ENCODE assay signal across 26 mouse cellular contexts in the genomic region with DNA sequence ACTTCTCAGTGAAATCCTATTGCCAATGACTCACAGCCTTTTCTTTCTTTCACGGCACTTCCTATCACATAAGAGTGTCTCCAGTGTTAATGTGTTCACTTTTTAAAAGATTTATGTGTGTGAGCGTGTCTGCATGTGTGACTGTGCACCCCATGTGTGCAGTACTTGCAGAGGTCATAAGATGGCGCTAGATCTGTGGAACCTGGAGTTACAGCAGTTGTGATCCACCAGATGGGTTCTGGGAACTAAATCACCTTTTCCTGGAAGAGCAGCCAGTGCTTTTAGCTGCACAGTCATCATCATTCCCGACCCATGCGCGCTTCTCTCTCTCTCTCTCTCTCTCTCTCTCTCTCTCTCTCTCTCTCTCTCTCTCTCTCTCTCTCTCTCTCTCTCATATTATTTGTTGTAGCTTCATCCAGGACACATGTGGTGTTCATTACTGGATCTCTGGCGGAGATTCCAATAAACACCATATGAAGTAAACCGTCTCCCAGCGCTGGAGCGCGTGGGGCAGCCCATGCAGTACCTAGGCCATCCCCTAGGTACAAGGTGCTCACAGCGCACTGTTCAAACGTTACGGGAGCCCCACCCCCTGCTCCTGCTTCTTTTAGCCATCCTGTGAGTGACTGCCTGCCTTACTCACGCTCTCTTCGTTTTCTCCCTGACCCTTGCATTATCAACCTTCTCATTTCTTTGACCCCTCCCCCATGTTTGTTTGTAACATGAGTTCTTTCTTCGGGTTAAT. TPM values are rescaled to one million over a fixed set of nuclear protein-coding genes. Genes with fewer than 3 reads are reported as not detected.
DNase-seq lines count a peak whose midpoint lies in the region; ATAC-seq and TF ChIP-seq lines count a peak whose summit lies in the region.
"Had no signal": no experiment of that assay in that cellular context is flagged by ENCODE, and none has a peak within 500 bp of the region (broad histone marks: within the 10 kb centered on the region; RNA-seq: fewer than 3 reads in every experiment).

No protein-coding gene starts in this region.

- in situ Hi-C loops in ES-E14 (cut with MboI; ENCODE audit: low sequenced_read_pairs in 2 of 2, unreplicated experiment in 2 of 2), result loop anchor here (10.0 to 25.0 kb wide), 2 partner anchors 285 to 293 kb away; a partner anchor contains a TSS

- H3K27me3 ChIP-seq in embryonic facial prominence, embryonic 11.5 days (ENCODE audit: control insufficient read depth, insufficient read depth, low read length), result no peaks in the 10 kb centered on the region
- H3K27me3 ChIP-seq in embryonic facial prominence, embryonic 10.5 days (replicated peaks; ENCODE audit: low read depth, poor library complexity, severe bottlenecking), result no peaks in the 10 kb centered on the region
- H3K27me3 ChIP-seq: CH12.LX; embryonic facial prominence, embryonic 13.5 days; embryonic facial prominence, embryonic 15.5 days; forebrain, embryonic 12.5 days had no signal

- peak; percentile 19 for DNase-seq in embryonic facial prominence, embryonic 11.5 days (ENCODE audit: low spot score)
- no peak for DNase-seq in embryonic facial prominence, embryonic 10.5 days (ENCODE audit: low spot score)
- DNase-seq in ES-E14 (ENCODE audit: low read depth, low spot score) (peak; percentile 31), ZHBTc4 (ENCODE audit: low read depth, low spot score) (peak; percentile 87)
- no peak for DNase-seq in adrenal gland, adult 2 months
- no peak for DNase-seq in embryo, embryonic 10.5 days (ENCODE audit: low spot score)
- DNase-seq: adrenal gland, adult 8-10 months; adrenal gland, postnatal 14 days; adrenal gland, postnatal 36 days; B cell, adult 2 months; cerebellum, adult 11-12 months; cerebellum, adult 2 months; cerebellum, adult 9-10 months; cerebellum, postnatal 10 days; cerebellum, postnatal 25 days; embryo, embryonic 11 days had no signal

- no peak for ATAC-seq in embryonic facial prominence, embryonic 11.5 days (replicated peaks; ENCODE audit: insufficient number of reproducible peaks, low FRiP score, low TSS enrichment, low read depth)
- ATAC-seq: CD4-positive, CD25-positive, alpha-beta regulatory T cell, adult 4 months; forebrain, embryonic 14.5 days; forebrain, embryonic 16.5 days had no signal

- no peak overlapping the region for H3K9ac ChIP-seq in embryonic facial prominence, embryonic 11.5 days (replicated peaks; ENCODE audit: low read length)
- H3K9ac ChIP-seq in ES-E14 (ENCODE audit: insufficient read depth, low read depth, low read length, poor library complexity, severe bottlenecking), result no peak overlapping the region
- H3K9ac ChIP-seq: embryonic facial prominence, embryonic 13.5 days; embryonic facial prominence, embryonic 15.5 days; forebrain, embryonic 12.5 days had no signal

- H3K4me2 ChIP-seq in embryonic facial prominence, embryonic 11.5 days (ENCODE audit: low read depth, low read length), result no peak overlapping the region
- H3K4me2 ChIP-seq: embryonic facial prominence, embryonic 13.5 days; embryonic facial prominence, embryonic 15.5 days; forebrain, embryonic 12.5 days had no signal

- H3K9me3 ChIP-seq in embryonic facial prominence, embryonic 11.5 days (replicated peaks; ENCODE audit: control insufficient read depth, low read length), result no peaks in the 10 kb centered on the region
- peaks cover 4% of the 10 kb centered on the region; the same call in 1 of the 2 replicates for H3K9me3 ChIP-seq in embryonic facial prominence, embryonic 10.5 days
- H3K9me3 ChIP-seq in ES-E14 (ENCODE audit: control insufficient read depth, insufficient read depth, low read depth, low read length), result no peaks in the 10 kb centered on the region
- H3K9me3 ChIP-seq: embryonic facial prominence, embryonic 13.5 days; embryonic facial prominence, embryonic 15.5 days; forebrain, embryonic 12.5 days had no signal

- WGBS in embryonic facial prominence, embryonic 11.5 days, result 87% methylated on average over 17 of the region's 17 CpGs
- 89% methylated on average over 17 of the region's 17 CpGs for WGBS in embryonic facial prominence, embryonic 10.5 days

- no peak overlapping the region for H3K4me3 ChIP-seq in embryonic facial prominence, embryonic 11.5 days (ENCODE audit: low read depth, low read length)
- no peak overlapping the region for H3K4me3 ChIP-seq in embryonic facial prominence, embryonic 10.5 days
- no peak overlapping the region for H3K4me3 ChIP-seq in ES-E14 (ENCODE audit: insufficient read depth in 1 of 2, low read depth in 1 of 2, low read length in 2 of 2, poor library complexity in 1 of 2, severe bottlenecking in 1 of 2)
- H3K4me3 ChIP-seq: embryonic facial prominence, embryonic 13.5 days; embryonic facial prominence, embryonic 15.5 days; erythroblast, embryonic 14.5 days; forebrain, embryonic 10.5 days; forebrain, embryonic 12.5 days had no signal

- no peak overlapping the region for H3K27ac ChIP-seq in embryonic facial prominence, embryonic 11.5 days (replicated peaks; ENCODE audit: low read depth, low read length)
- no peak overlapping the region for H3K27ac ChIP-seq in embryonic facial prominence, embryonic 10.5 days (replicated peaks)
- H3K27ac ChIP-seq in ES-E14 (ENCODE audit: insufficient read depth, low read depth, low read length, poor library complexity, severe bottlenecking), result no peak overlapping the region
- H3K27ac ChIP-seq: embryonic facial prominence, embryonic 13.5 days; embryonic facial prominence, embryonic 15.5 days; forebrain, embryonic 10.5 days; forebrain, embryonic 12.5 days had no signal

- H3K4me1 ChIP-seq in embryonic facial prominence, embryonic 11.5 days (ENCODE audit: control insufficient read depth, insufficient read depth, low read length), result no peaks in the 10 kb centered on the region
- H3K4me1 ChIP-seq in embryonic facial prominence, embryonic 10.5 days, result peaks cover 18% of the 10 kb centered on the region
- H3K4me1 ChIP-seq in ES-E14 (ENCODE audit: control insufficient read depth in 2 of 2, insufficient read depth in 2 of 2, low read length in 2 of 2, poor library complexity in 1 of 2), result no peaks in the 10 kb centered on the region

- H3K36me3 ChIP-seq in embryonic facial prominence, embryonic 11.5 days (replicated peaks; ENCODE audit: control insufficient read depth, insufficient read depth, low read depth, low read length), result no peaks in the 10 kb centered on the region
- H3K36me3 ChIP-seq in embryonic facial prominence, embryonic 10.5 days (replicated peaks), result no peaks in the 10 kb centered on the region
- no peaks in the 10 kb centered on the region for H3K36me3 ChIP-seq in ES-E14 (ENCODE audit: control insufficient read depth, insufficient read depth, low read length, poor library complexity, severe bottlenecking)
- H3K36me3 ChIP-seq: embryonic facial prominence, embryonic 13.5 days; embryonic facial prominence, embryonic 15.5 days; forebrain, embryonic 10.5 days; forebrain, embryonic 12.5 days had no signal

TF ChIP-seq in ES-E14, 5 proteins besides CTCF, POLR2A, EP300 and RAD21:
- TF ChIP-seq ZC3H11A (IDR thresholded peaks at IDR 0.05; ENCODE audit: borderline replicate concordance, low read depth, low read length), result no peak
- TF ChIP-seq CHD2 (IDR thresholded peaks at IDR 0.05; ENCODE audit: low read depth, low read length), result no peak
- no peak for TF ChIP-seq HCFC1 (IDR thresholded peaks at IDR 0.05; ENCODE audit: borderline replicate concordance, insufficient read depth, low read length)
- no peak for TF ChIP-seq ZNF384 (IDR thresholded peaks at IDR 0.05; ENCODE audit: low read depth, low read length)
- TF ChIP-seq MAFK (IDR thresholded peaks at IDR 0.05; ENCODE audit: insufficient read depth, low read depth, low read length), result no peak

RNA-seq across cellular contexts. Expression of a gene that starts 30.0 kb away (rescaled TPM):
- polyA plus RNA-seq in embryonic facial prominence, embryonic 11.5 days (2014; fragmentation: Nextera tagmentation; extraction: Ambion mirVana), result 28.9 and 29.6 TPM in 2 replicates
- 40.2 and 42.2 TPM in 2 replicates for polyA plus RNA-seq in embryonic facial prominence, embryonic 10.5 days (2016; fragmentation: Nextera tagmentation; extraction: Ambion mirVana)
- 117 and 191 TPM in 2 replicates for total RNA-seq in ES-E14 (2012; rRNA removed)
- 10 to 100 TPM; 13.5 to 24.3 TPM for total RNA-seq in adrenal gland, adult 2 months (2021)
- 12.4 and 14.7 TPM in 2 replicates for polyA plus RNA-seq in adrenal gland, adult 2 months (2012; rRNA removed)
- total RNA-seq: CH12.LX, MEL had no signal
- polyA plus RNA-seq: CD4-positive, CD25-positive, alpha-beta regulatory T cell, adult 4 months had no signal

RNA-seq across cellular contexts. Expression of a gene that starts 43.8 kb away (rescaled TPM):
- polyA plus RNA-seq in embryonic facial prominence, embryonic 11.5 days (2014; fragmentation: Nextera tagmentation; extraction: Ambion mirVana), result 47.2 and 47.5 TPM in 2 replicates
- polyA plus RNA-seq in embryonic facial prominence, embryonic 10.5 days (2016; fragmentation: Nextera tagmentation; extraction: Ambion mirVana), result 49.8 and 51.8 TPM in 2 replicates
- 30.1 and 56.8 TPM in 2 replicates for total RNA-seq in ES-E14 (2012; rRNA removed)
- 10 to 100 TPM; 15.0 to 16.0 TPM for total RNA-seq in adrenal gland, adult 2 months (2021)
- 0.39 and 0.58 TPM in 2 replicates for polyA plus RNA-seq in adrenal gland, adult 2 months (2012; rRNA removed)

Comparison
In these comparisons a context has a peak if more than half of its experiments do, and no peak if none do; other contexts are left out.
1. DNase-seq: peak in embryonic facial prominence, embryonic 11.5 days (single experiment), ES-E14 (single experiment) and ZHBTc4 (single experiment); none in embryonic facial prominence, embryonic 10.5 days (single experiment), adrenal gland, adult 2 months (single experiment) and embryo, embryonic 10.5 days (single experiment).
2. RNA of a gene that starts 43.8 kb away (polyA plus RNA-seq): 49.8 to 51.8 TPM in embryonic facial prominence, embryonic 10.5 days and 47.2 to 47.5 TPM in embryonic facial prominence, embryonic 11.5 days; 0.39 to 0.58 TPM in adrenal gland, adult 2 months; every median in the first group is over 10 times any median in the second.